Mouse (Mus musculus): ENCODE measurements around the gene Mipol1. TPM values are rescaled to one million over a fixed set of nuclear protein-coding genes. Genes with fewer than 3 reads are reported as not detected.

The Mipol1 gene
- polyA plus RNA-seq, 1 experiment from 2014 or later: 5.5 TPM

- H3K4me1 ChIP-seq (ENCODE audit: control insufficient read depth, insufficient read depth, low read length): no peaks in the 10 kb centered on the region
- H3K27me3 ChIP-seq (replicated peaks; ENCODE audit: control insufficient read depth, insufficient read depth, low read length): no peaks in the 10 kb centered on the region
- ATAC-seq: no peak
- H3K9me3 ChIP-seq (replicated peaks; ENCODE audit: control insufficient read depth, low read length): no peaks in the 10 kb centered on the region
- H3K4me2 ChIP-seq (ENCODE audit: low read length): no peak overlapping the region
- no peak for DNase-seq (ENCODE audit: low spot score)
- H3K27ac ChIP-seq (ENCODE audit: low read depth, low read length): no peak overlapping the region
- H3K9ac ChIP-seq (ENCODE audit: low read length): no peak overlapping the region
- H3K36me3 ChIP-seq (ENCODE audit: control insufficient read depth, insufficient read depth, low read length): no peaks in the 10 kb centered on the region
- H3K4me3 ChIP-seq (ENCODE audit: low read depth, low read length): no peak overlapping the region
- WGBS: 80% methylated on average over 5 of the region's 5 CpGs
These were observed 55.3 kb downstream of the Mipol1 start for GRCm38 (mm10) chr12:57285303-57286059.

GRCm38 (mm10) chr12:57307337-57307736 is 77.1 kb downstream of the Mipol1 start:
- no peak for DNase-seq (ENCODE audit: low spot score)
- Histone ChIP-seq H3K27ac (ENCODE audit: low read depth, low read length) (no peak overlapping the region), H3K4me3 (ENCODE audit: low read depth, low read length) (no peak overlapping the region), H3K9me3 (replicated peaks; ENCODE audit: control insufficient read depth, low read length) (no peaks in the 10 kb centered on the region), H3K27me3 (replicated peaks; ENCODE audit: control insufficient read depth, insufficient read depth, low read length) (no peaks in the 10 kb centered on the region), H3K9ac (ENCODE audit: low read length) (no peak overlapping the region), H3K4me2 (ENCODE audit: low read length) (no peak overlapping the region), H3K36me3 (ENCODE audit: control insufficient read depth, insufficient read depth, low read length) (no peaks in the 10 kb centered on the region), H3K4me1 (ENCODE audit: control insufficient read depth, insufficient read depth, low read length) (no peaks in the 10 kb centered on the region)
- 96% methylated on average over 4 of the region's 4 CpGs for WGBS
- ATAC-seq: no peak

- Histone ChIP-seq H3K4me2 (ENCODE audit: low read length) (no peak overlapping the region), H3K4me1 (ENCODE audit: control insufficient read depth, insufficient read depth, low read length) (no peaks in the 10 kb centered on the region), H3K27ac (ENCODE audit: low read depth, low read length) (no peak overlapping the region), H3K27me3 (replicated peaks; ENCODE audit: control insufficient read depth, insufficient read depth, low read length) (no peaks in the 10 kb centered on the region), H3K36me3 (ENCODE audit: control insufficient read depth, insufficient read depth, low read length) (no peaks in the 10 kb centered on the region), H3K9me3 (replicated peaks; ENCODE audit: control insufficient read depth, low read length) (no peaks in the 10 kb centered on the region), H3K4me3 (ENCODE audit: low read depth, low read length) (no peak overlapping the region), H3K9ac (ENCODE audit: low read length) (no peak overlapping the region)
- no peak for ATAC-seq
- 93% methylated on average over 1 of the region's 1 CpGs for WGBS
- no peak for DNase-seq (ENCODE audit: low spot score)
These were observed 77.5 kb downstream of the Mipol1 start for GRCm38 (mm10) chr12:57307748-57308147.

GRCm38 (mm10) chr12:57339053-57339452 is 108.8 kb downstream of the Mipol1 start:
- 89% methylated on average over 1 of the region's 1 CpGs for WGBS

GRCm38 (mm10) chr12:57340111-57340510 is 109.9 kb downstream of the Mipol1 start:
- Histone ChIP-seq H3K27me3 (replicated peaks; ENCODE audit: control insufficient read depth, insufficient read depth, low read length) (no peaks in the 10 kb centered on the region), H3K36me3 (ENCODE audit: control insufficient read depth, insufficient read depth, low read length) (no peaks in the 10 kb centered on the region), H3K4me1 (ENCODE audit: control insufficient read depth, insufficient read depth, low read length) (no peaks in the 10 kb centered on the region), H3K9ac (ENCODE audit: low read length) (no peak overlapping the region), H3K9me3 (replicated peaks; ENCODE audit: control insufficient read depth, low read length) (0 out of 2 replicates have a peak, but pooled peaks cover 2% of the 10 kb centered on the region), H3K4me2 (ENCODE audit: low read length) (no peak overlapping the region), H3K27ac (ENCODE audit: low read depth, low read length) (no peak overlapping the region), H3K4me3 (ENCODE audit: low read depth, low read length) (no peak overlapping the region)
- 88% methylated on average over 2 of the region's 2 CpGs for WGBS
- no peak for DNase-seq (ENCODE audit: low spot score)
- no peak for ATAC-seq

More at GRCm38 (mm10) chr12:57339053-57339452, 108.8 kb downstream of the Mipol1 start:
- Histone ChIP-seq H3K4me2 (ENCODE audit: low read length) (no peak overlapping the region), H3K36me3 (ENCODE audit: control insufficient read depth, insufficient read depth, low read length) (no peaks in the 10 kb centered on the region), H3K27ac (ENCODE audit: low read depth, low read length) (no peak overlapping the region), H3K9me3 (replicated peaks; ENCODE audit: control insufficient read depth, low read length) (0 out of 2 replicates have a peak, but pooled peaks cover 2% of the 10 kb centered on the region), H3K27me3 (replicated peaks; ENCODE audit: control insufficient read depth, insufficient read depth, low read length) (no peaks in the 10 kb centered on the region), H3K4me3 (ENCODE audit: low read depth, low read length) (no peak overlapping the region), H3K9ac (ENCODE audit: low read length) (no peak overlapping the region), H3K4me1 (ENCODE audit: control insufficient read depth, insufficient read depth, low read length) (no peaks in the 10 kb centered on the region)
- no peak for ATAC-seq
- DNase-seq (ENCODE audit: low spot score): no peak

- Histone ChIP-seq H3K4me3 (ENCODE audit: low read depth, low read length) (no peak overlapping the region), H3K9me3 (replicated peaks; ENCODE audit: control insufficient read depth, low read length) (no peaks in the 10 kb centered on the region), H3K4me2 (ENCODE audit: low read length) (no peak overlapping the region), H3K9ac (ENCODE audit: low read length) (no peak overlapping the region), H3K27ac (ENCODE audit: low read depth, low read length) (no peak overlapping the region), H3K4me1 (ENCODE audit: control insufficient read depth, insufficient read depth, low read length) (no peaks in the 10 kb centered on the region), H3K27me3 (replicated peaks; ENCODE audit: control insufficient read depth, insufficient read depth, low read length) (no peaks in the 10 kb centered on the region), H3K36me3 (ENCODE audit: control insufficient read depth, insufficient read depth, low read length) (no peaks in the 10 kb centered on the region)
- DNase-seq (ENCODE audit: low spot score) (no peak), ATAC-seq (no peak)
- 56% methylated on average over 2 of the region's 2 CpGs for WGBS
These were observed 132.5 kb downstream of the Mipol1 start for GRCm38 (mm10) chr12:57362732-57363131.

GRCm38 (mm10) chr12:57364027-57364426 is 133.8 kb downstream of the Mipol1 start:
- Histone ChIP-seq H3K9ac (ENCODE audit: low read length) (no peak overlapping the region), H3K27ac (ENCODE audit: low read depth, low read length) (no peak overlapping the region), H3K4me2 (ENCODE audit: low read length) (no peak overlapping the region), H3K9me3 (replicated peaks; ENCODE audit: control insufficient read depth, low read length) (no peaks in the 10 kb centered on the region), H3K4me1 (ENCODE audit: control insufficient read depth, insufficient read depth, low read length) (no peaks in the 10 kb centered on the region), H3K4me3 (ENCODE audit: low read depth, low read length) (no peak overlapping the region), H3K36me3 (ENCODE audit: control insufficient read depth, insufficient read depth, low read length) (no peaks in the 10 kb centered on the region), H3K27me3 (replicated peaks; ENCODE audit: control insufficient read depth, insufficient read depth, low read length) (no peaks in the 10 kb centered on the region)
- no peak for ATAC-seq
- 65% methylated on average over 7 of the region's 7 CpGs for WGBS
- no peak for DNase-seq (ENCODE audit: low spot score)

- Histone ChIP-seq H3K4me2 (ENCODE audit: low read length) (no peak overlapping the region), H3K27ac (ENCODE audit: low read depth, low read length) (no peak overlapping the region), H3K4me3 (ENCODE audit: low read depth, low read length) (no peak overlapping the region), H3K9me3 (replicated peaks; ENCODE audit: control insufficient read depth, low read length) (no peaks in the 10 kb centered on the region), H3K36me3 (ENCODE audit: control insufficient read depth, insufficient read depth, low read length) (no peaks in the 10 kb centered on the region), H3K9ac (ENCODE audit: low read length) (no peak overlapping the region), H3K27me3 (replicated peaks; ENCODE audit: control insufficient read depth, insufficient read depth, low read length) (no peaks in the 10 kb centered on the region), H3K4me1 (ENCODE audit: control insufficient read depth, insufficient read depth, low read length) (no peaks in the 10 kb centered on the region)
- DNase-seq (ENCODE audit: low spot score) (no peak), ATAC-seq (no peak)
- 85% methylated on average over 3 of the region's 3 CpGs for WGBS
These were observed 141.7 kb downstream of the Mipol1 start for GRCm38 (mm10) chr12:57371790-57372547.

GRCm38 (mm10) chr12:57382797-57383196 is 152.6 kb downstream of the Mipol1 start:
- Histone ChIP-seq H3K36me3 (ENCODE audit: control insufficient read depth, insufficient read depth, low read length) (no peaks in the 10 kb centered on the region), H3K9me3 (replicated peaks; ENCODE audit: control insufficient read depth, low read length) (no peaks in the 10 kb centered on the region), H3K4me3 (ENCODE audit: low read depth, low read length) (no peak overlapping the region), H3K27ac (ENCODE audit: low read depth, low read length) (no peak overlapping the region), H3K4me2 (ENCODE audit: low read length) (no peak overlapping the region), H3K4me1 (ENCODE audit: control insufficient read depth, insufficient read depth, low read length) (no peaks in the 10 kb centered on the region), H3K9ac (ENCODE audit: low read length) (no peak overlapping the region), H3K27me3 (replicated peaks; ENCODE audit: control insufficient read depth, insufficient read depth, low read length) (no peaks in the 10 kb centered on the region)
- no peak for DNase-seq (ENCODE audit: low spot score)
- 24% methylated on average over 6 of the region's 6 CpGs for WGBS
- no peak for ATAC-seq

Data from forebrain, embryonic 14.5 days (tissue).